Mouse (Mus musculus): ENCODE measurements around the gene Filip1. TPM values are rescaled to one million over a fixed set of nuclear protein-coding genes. Genes with fewer than 3 reads are reported as not detected.

The Filip1 gene
- total and polyA plus RNA-seq, 2 experiments from 2014 or later: 2.5 to 2.6 TPM

- no peak overlapping the region for H3K27ac ChIP-seq
- no peak overlapping the region for H3K9ac ChIP-seq (replicated peaks; ENCODE audit: low read length)
- H3K36me3 ChIP-seq (ENCODE audit: insufficient read depth, low read length): no peaks in the 10 kb centered on the region
- no peak for TF ChIP-seq CTCF (IDR thresholded peaks at IDR 0.05; ENCODE audit: low read depth)
- H3K4me1 ChIP-seq (ENCODE audit: insufficient read depth, low read length): no peaks in the 10 kb centered on the region
- no peak for DNase-seq (ENCODE audit: low spot score)
- no peak overlapping the region for H3K4me3 ChIP-seq (ENCODE audit: low read length)
- no peaks in the 10 kb centered on the region for H3K9me3 ChIP-seq (ENCODE audit: low read length)
- H3K4me2 ChIP-seq (ENCODE audit: low read depth, low read length): no peak overlapping the region
- whole genome bisulfite sequencing: 77% methylated on average over 3 of the region's 3 CpGs
- no peaks in the 10 kb centered on the region for H3K27me3 ChIP-seq (ENCODE audit: insufficient read depth, low read length)
- no peak for ATAC-seq
Measured at GRCm38 (mm10) chr9:79810534-79810933, 202.1 kb downstream of the Filip1 start.

- Histone ChIP-seq H3K27ac (no peak overlapping the region), H3K36me3 (ENCODE audit: insufficient read depth, low read length) (no peaks in the 10 kb centered on the region), H3K9me3 (ENCODE audit: low read length) (no peaks in the 10 kb centered on the region), H3K9ac (replicated peaks; ENCODE audit: low read length) (no peak overlapping the region), H3K4me3 (ENCODE audit: low read length) (no peak overlapping the region), H3K27me3 (ENCODE audit: insufficient read depth, low read length) (no peaks in the 10 kb centered on the region), H3K4me1 (ENCODE audit: insufficient read depth, low read length) (no peaks in the 10 kb centered on the region), H3K4me2 (ENCODE audit: low read depth, low read length) (no peak overlapping the region)
- DNase-seq (ENCODE audit: low spot score) (no peak), ATAC-seq (no peak)
- 63% methylated on average over 6 of the region's 6 CpGs for WGBS
- no peak for TF ChIP-seq CTCF (IDR thresholded peaks at IDR 0.05; ENCODE audit: low read depth)
Measured at GRCm38 (mm10) chr9:79809411-79809810, 203.2 kb downstream of the Filip1 start.

- ATAC-seq (no peak), DNase-seq (ENCODE audit: low spot score) (no peak)
- H3K4me2 ChIP-seq (ENCODE audit: low read depth, low read length): 0 out of 2 replicates have a peak overlapping the region, but pooled peaks have one; percentile 21
- TF ChIP-seq CTCF (IDR thresholded peaks at IDR 0.05; ENCODE audit: low read depth): no peak
- no peaks in the 10 kb centered on the region for H3K4me1 ChIP-seq (ENCODE audit: insufficient read depth, low read length)
- H3K27me3 ChIP-seq (ENCODE audit: insufficient read depth, low read length): no peaks in the 10 kb centered on the region
- no peaks in the 10 kb centered on the region for H3K9me3 ChIP-seq (ENCODE audit: low read length)
- 34% methylated on average over 4 of the region's 4 CpGs for WGBS
- no peak overlapping the region for H3K4me3 ChIP-seq (ENCODE audit: low read length)
- H3K36me3 ChIP-seq (ENCODE audit: insufficient read depth, low read length): no peaks in the 10 kb centered on the region
- no peak overlapping the region for H3K27ac ChIP-seq
- no peak overlapping the region for H3K9ac ChIP-seq (replicated peaks; ENCODE audit: low read length)
Measured at GRCm38 (mm10) chr9:79807178-79807577, 205.5 kb downstream of the Filip1 start.

- Histone ChIP-seq H3K4me2 (ENCODE audit: low read depth, low read length) (no peak overlapping the region), H3K9ac (replicated peaks; ENCODE audit: low read length) (no peak overlapping the region), H3K4me3 (ENCODE audit: low read length) (no peak overlapping the region), H3K27me3 (ENCODE audit: insufficient read depth, low read length) (no peaks in the 10 kb centered on the region), H3K36me3 (ENCODE audit: insufficient read depth, low read length) (no peaks in the 10 kb centered on the region), H3K4me1 (ENCODE audit: insufficient read depth, low read length) (no peaks in the 10 kb centered on the region), H3K9me3 (ENCODE audit: low read length) (no peaks in the 10 kb centered on the region), H3K27ac (no peak overlapping the region)
- peak; percentile 89 for TF ChIP-seq CTCF (IDR thresholded peaks at IDR 0.05; ENCODE audit: low read depth)
- WGBS: 48% methylated on average over 12 of the region's 12 CpGs
- ATAC-seq: peak; percentile 61
- DNase-seq (ENCODE audit: low spot score): peak; percentile 80
Measured at GRCm38 (mm10) chr9:79806317-79807075, 206.2 kb downstream of the Filip1 start.

- H3K27ac ChIP-seq: no peak overlapping the region
- TF ChIP-seq CTCF (IDR thresholded peaks at IDR 0.05; ENCODE audit: low read depth): no peak
- H3K4me1 ChIP-seq (ENCODE audit: insufficient read depth, low read length): no peaks in the 10 kb centered on the region
- no peak overlapping the region for H3K4me3 ChIP-seq (ENCODE audit: low read length)
- H3K9me3 ChIP-seq (ENCODE audit: low read length): no peaks in the 10 kb centered on the region
- 88% methylated on average over 10 of the region's 10 CpGs for WGBS
- H3K36me3 ChIP-seq (ENCODE audit: insufficient read depth, low read length): no peaks in the 10 kb centered on the region
- no peak overlapping the region for H3K9ac ChIP-seq (replicated peaks; ENCODE audit: low read length)
- H3K4me2 ChIP-seq (ENCODE audit: low read depth, low read length): no peak overlapping the region
- no peaks in the 10 kb centered on the region for H3K27me3 ChIP-seq (ENCODE audit: insufficient read depth, low read length)
- DNase-seq (ENCODE audit: low spot score) (no peak), ATAC-seq (no peak)
Measured at GRCm38 (mm10) chr9:79805426-79805825, 207.2 kb downstream of the Filip1 start.

- Histone ChIP-seq H3K9me3 (ENCODE audit: low read length) (no peaks in the 10 kb centered on the region), H3K27me3 (ENCODE audit: insufficient read depth, low read length) (no peaks in the 10 kb centered on the region), H3K4me3 (ENCODE audit: low read length) (no peak overlapping the region), H3K9ac (replicated peaks; ENCODE audit: low read length) (no peak overlapping the region), H3K4me1 (ENCODE audit: insufficient read depth, low read length) (peaks cover 4% of the 10 kb centered on the region; the same call in 1 of the 2 replicates), H3K36me3 (ENCODE audit: insufficient read depth, low read length) (no peaks in the 10 kb centered on the region), H3K4me2 (ENCODE audit: low read depth, low read length) (no peak overlapping the region), H3K27ac (no peak overlapping the region)
- DNase-seq (ENCODE audit: low spot score) (no peak), ATAC-seq (no peak)
- 72% methylated on average over 7 of the region's 7 CpGs for WGBS
- no peak for TF ChIP-seq CTCF (IDR thresholded peaks at IDR 0.05; ENCODE audit: low read depth)
Measured at GRCm38 (mm10) chr9:79796461-79797135, 216.1 kb downstream of the Filip1 start.

- TF ChIP-seq CTCF (IDR thresholded peaks at IDR 0.05; ENCODE audit: low read depth): no peak
- no peak overlapping the region for H3K4me3 ChIP-seq (ENCODE audit: low read length)
- 100% methylated on average over 1 of the region's 1 CpGs for WGBS
- no peak overlapping the region for H3K9ac ChIP-seq (replicated peaks; ENCODE audit: low read length)
- H3K36me3 ChIP-seq (ENCODE audit: insufficient read depth, low read length): no peaks in the 10 kb centered on the region
- H3K9me3 ChIP-seq (ENCODE audit: low read length): no peaks in the 10 kb centered on the region
- H3K27me3 ChIP-seq (ENCODE audit: insufficient read depth, low read length): no peaks in the 10 kb centered on the region
- no peak for DNase-seq (ENCODE audit: low spot score)
- peaks cover 10% of the 10 kb centered on the region for H3K4me1 ChIP-seq (ENCODE audit: insufficient read depth, low read length)
- ATAC-seq: no peak
- H3K27ac ChIP-seq: no peak overlapping the region
- no peak overlapping the region for H3K4me2 ChIP-seq (ENCODE audit: low read depth, low read length)
Measured at GRCm38 (mm10) chr9:79795076-79795475, 217.6 kb downstream of the Filip1 start.
